Mouse (Mus musculus) adrenal gland, postnatal 14 days (tissue): ENCODE measurements at regions not wholly inside any gene's neighbourhood (a gene's known extent, or its start where the extent isn't known, plus 50 kb on each side); places are given as distances from the start of the nearest gene placed in this dataset.

ENCODE experiments used
- DNase-seq: peaks from one replicate; pipeline ENCODE4 v3.0.0; 2021; ENCODE audit warnings: mixed read lengths

DNA sequence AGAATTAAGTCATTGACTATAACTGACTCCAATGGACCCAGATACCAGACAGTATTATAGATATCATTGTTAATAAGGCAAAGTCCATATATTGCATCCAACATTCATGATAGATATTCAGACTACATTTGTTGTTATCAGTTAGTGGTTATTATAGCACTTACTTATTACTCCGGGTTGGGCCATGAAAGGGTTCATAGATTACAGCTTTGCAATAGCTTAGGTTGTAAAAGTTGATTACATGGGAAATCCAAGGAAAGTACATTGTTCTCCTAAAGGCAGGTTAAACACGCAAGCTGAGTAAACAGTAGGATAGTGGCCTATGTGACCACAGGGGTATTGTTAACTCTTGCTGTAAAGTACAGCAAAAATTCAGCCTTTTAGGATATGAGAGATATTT lies 89.3 kb upstream of the Actbl2 start:
- DNase-seq: no peak

DNA sequence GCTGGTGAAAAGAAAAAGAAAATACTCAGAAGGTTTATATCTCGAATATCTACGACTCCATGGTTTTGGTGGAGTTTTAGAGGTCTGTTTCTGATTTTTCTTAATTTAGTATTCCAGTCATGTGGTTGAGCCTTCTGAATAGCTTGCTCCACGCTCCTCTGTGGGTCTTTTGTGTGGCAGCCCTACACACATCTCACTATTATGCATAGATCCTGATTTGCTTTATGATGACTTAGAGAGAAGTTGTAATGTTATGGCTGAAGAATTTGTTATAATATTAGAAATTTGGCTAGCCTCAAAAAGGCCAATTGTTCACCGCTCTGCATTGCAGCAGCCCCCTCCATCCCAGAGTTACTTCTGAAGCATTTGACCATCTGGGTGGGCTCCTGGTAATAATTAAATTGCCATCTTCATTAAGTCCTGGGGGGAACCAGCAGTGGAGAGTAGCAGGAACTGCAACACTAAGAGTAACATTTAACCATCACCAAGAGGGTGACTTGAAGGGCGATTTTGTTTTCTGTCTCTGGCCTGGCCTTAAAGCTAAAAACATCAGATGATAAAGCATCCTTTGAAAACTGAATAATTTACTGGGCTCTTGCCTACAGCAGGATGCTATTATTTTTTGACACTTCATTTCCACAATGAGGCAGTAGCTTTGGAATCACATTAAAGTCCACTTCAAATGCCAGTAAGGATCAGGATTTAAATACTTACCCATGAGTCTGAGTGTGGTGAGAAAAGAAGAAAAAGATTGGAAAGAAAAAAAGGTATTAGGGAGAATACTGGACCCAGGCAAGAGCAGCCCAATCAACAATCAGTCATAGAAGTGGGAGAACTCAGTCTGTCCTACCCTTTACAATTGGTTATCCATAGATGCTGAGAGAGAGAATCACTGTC lies 84.3 kb upstream of the Actbl2 start:
- DNase-seq: no peak

DNA sequence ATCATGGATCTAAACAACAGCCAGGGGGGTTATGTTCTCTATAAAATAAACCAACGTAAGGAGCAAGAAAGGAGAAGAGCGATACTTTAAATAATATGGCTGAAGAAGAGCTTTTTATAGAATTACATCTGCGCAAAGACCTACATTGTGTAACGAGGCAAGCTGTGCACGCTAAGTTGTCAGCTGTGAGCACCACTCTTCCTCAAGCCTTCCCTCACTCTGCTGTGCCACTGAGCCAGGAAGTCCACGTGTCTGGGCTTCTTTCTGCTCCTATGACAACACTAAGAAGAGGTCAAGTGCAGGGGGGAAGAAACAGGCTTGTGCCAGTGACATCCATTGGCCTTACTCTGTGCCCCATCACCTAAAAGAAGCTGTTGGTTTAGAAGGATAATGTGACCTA lies 75.6 kb upstream of the Actbl2 start:
- DNase-seq: no peak

DNA sequence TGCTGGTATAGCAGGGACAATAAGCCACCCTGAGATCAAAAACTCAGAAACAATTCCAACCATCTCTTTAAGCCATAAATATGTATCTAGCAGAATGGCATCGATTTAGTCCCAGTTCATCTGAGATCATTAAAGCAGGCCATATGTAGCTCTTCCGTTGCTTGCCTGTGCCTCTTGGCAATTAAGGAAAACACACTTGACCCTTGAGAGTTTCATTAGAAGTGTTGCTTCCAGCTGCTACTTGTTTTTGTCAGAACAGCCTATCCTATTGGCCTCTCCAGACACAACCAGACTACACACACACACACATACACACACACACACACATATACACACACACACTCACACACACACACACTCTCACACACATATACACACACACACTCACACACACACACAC lies 71.5 kb upstream of the Actbl2 start:
- no peak for DNase-seq

DNA sequence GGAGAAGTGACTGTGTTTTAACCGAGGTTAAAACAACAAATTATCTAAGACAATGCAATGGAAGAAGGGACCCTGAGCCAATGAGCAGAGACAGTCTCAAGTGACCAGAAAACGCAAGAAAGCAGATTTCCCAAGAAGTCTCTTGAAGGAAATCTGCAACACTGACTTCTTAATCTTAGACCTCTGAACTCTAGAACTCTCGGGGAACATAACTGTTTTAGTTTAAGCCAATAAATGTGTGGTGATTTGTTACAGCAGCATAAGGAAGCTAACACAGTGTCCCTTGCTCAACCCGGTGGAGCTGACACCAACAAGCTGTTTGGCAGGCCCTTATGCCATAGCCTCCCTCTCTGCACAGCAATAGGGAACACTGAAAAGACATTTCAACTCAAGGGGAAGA lies 69.0 kb upstream of the Actbl2 start:
- DNase-seq: no peak

DNA sequence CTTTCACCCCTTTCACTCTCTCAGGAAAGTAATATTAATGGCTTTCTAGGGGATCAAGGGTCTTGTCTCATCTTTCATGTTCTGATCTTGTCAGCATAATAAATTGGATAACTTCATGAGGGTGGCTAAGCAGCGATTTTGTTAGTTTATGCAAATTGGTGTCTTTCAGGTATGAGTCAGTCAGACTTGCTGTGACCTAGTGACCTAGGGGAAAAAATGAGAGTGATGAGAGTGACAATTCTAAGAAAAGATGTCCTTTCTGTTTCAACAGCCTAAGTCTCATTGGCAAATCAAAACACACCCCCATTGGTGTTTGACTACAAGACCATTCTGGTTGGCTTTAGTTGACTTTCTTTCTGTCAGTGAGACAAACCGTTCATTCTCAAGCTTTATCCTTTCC lies 68.0 kb upstream of the Actbl2 start:
- DNase-seq: no peak

DNA sequence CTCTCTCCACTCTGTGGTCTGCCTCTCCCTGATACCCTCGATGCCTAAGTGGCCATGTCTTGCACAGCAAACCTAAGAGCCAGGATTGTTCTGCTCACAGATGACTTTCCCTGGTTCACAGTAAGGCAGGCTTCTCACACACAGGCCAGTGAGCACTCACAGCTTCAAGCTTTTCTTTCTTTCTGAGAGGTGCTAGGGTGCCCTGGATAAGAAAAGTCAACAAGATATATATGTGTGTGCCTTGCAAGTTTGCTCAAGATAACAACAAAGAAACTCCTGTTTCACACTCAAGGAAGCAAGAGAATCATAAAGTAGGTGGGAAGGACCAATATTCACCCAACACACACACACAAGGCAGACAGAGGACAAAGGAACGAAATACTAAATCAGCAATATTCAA lies 60.9 kb upstream of the Actbl2 start:
- no peak for DNase-seq

DNA sequence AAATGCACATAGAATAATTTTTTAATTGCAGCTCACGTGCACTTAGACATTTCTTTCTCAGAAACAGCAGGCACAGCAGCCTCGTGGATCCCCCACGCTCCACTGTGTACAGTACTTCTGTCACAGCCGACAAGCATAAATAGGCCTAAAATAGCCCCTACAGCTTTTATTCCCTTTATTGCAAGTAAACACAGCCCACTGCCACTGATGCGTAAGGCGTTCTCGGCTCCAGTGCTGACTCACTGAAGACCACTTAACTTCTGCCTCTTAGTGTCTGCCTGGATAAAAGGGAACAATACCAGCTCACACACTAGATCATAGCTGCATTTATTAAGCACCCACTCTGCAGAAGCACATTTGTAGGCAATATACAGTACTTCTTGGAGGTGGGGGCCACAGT lies 60.5 kb upstream of the Actbl2 start:
- DNase-seq: no peak

DNA sequence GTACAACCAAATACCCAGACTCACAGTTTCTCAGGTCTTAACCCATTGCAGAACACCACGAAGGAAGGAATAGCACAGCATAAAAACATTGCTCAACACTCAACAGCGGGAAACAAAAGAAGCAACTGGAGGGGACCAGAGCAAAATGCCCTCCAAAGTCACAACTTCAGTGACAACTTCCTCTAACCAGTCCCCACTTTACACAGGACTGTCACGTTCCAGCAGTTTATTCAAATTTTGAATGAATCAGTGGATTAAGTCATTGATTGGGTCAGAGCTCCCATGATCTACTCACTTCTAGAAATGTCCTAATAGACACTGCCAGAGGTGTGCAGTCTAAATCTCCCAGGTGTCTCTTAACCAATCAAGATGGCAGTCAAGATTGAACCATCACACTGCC lies 53.3 kb upstream of the Actbl2 start:
- no peak for DNase-seq

DNA sequence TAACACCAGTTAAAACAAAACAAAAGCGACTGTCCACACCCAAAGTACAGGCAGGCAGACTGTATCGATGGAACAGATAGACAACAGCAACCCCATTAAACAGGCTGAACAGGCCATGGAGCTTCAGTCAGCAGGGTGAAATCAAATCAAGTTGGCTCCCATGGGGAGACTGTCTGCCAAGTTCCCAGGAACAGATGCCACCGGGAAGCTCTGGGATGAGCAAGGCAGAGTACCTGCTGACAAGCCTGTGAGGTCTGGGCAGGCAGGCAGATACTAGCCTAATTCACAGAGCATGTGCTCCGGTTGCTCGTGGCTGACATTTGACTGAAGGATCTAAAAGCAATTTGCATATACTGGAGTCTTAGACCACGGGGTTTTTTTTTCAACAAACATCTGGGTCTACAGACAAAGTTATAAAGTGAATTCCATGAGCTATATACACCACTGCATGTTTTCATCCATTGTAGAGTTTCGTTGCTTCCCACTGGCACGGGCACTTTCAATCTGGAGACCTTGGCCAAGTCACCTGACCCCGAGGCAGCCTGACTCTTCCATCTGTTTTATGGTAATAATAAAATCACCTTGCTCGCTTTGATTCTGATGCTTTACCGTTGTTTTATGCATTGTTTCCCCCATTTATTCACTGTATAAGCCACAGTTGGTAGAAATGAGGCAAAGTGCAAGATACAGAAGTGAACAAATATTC lies 50.1 kb upstream of the Actbl2 start:
- peak; percentile 22 for DNase-seq
